Mouse (Mus musculus): Measurements from ENCODE around the gene Safb2.
A peak's percentile ranks its signal among the peaks of the same experiment; 100 is the strongest.

Gene Safb2

GRCm38 (mm10) chr17:56559386-56559785 is 25.0 kb downstream of the Safb2 start:
- DNase-seq: no peak

- peak; percentile 72 to 75 for DNase-seq
Measured at GRCm38 (mm10) chr17:56558448-56558847, 25.9 kb downstream of the Safb2 start.

DNA sequence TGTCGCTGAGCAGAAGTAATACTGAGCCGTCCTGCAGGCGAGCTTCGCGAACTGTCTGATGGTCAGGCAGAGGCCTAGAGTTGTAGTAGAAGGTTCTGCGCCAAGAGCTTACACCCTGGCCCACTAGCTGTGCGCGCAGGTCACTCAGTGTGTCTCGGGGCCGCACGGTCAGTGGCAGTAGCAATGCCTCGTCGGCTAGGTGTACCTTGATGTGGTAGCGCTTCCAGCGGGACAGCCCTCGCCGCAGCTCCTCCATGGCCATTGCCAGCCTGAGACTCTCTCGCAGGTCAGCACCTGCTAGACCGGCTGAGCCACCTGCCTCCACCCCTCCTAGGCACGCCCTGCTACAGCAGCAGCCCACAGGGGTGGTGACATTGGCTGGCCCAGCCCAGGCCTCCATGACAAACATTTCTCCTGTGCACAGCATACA is 30.2 kb downstream of the Safb2 start, which contains the start of gene Gm20219:
Gene Gm20219 (minus strand): TSS at position 266 of the 430 bp plus-strand sequence.
- DNase-seq: peak in 1 of 2 experiments; percentile 5

- peak; percentile 79 to 82 for DNase-seq
Measured at GRCm38 (mm10) chr17:56552781-56553363, 31.5 kb downstream of the Safb2 start.

DNA sequence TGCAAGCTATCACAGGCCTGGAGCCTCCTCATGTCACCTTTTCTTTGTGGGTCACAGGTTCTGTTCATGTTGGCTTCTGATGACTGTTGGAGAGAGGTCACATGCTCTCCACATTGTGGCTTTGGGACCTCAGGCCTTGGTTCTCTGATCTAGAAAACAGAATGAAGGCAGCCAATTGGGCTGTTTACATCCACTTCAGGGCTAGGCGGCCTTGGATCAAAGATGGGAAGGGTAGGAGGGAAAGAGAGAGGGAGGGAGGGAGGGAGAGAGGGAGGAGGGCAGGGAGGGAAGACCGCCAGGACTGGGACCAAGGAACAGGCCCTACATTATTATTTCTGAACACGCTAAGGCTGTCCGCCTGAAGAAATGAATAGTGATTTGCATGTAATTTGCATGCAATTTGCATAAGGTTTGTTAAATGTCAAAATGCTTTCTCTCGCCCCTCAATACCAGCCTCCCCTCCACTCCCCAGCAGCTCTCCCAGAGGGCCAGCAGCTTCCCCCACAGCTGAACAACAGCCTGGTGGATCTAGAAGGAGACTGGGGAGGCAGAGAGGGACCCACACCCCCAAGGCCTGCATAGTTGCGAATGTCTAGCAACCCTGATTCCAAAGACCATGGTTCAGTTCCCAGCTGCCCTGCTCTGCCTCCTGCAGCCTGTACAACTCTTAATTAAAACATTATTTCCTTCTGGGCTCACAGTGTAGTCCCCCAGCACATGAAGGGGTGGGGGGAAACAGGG is 32.4 kb downstream of the Safb2 start:
- DNase-seq: no peak

DNA sequence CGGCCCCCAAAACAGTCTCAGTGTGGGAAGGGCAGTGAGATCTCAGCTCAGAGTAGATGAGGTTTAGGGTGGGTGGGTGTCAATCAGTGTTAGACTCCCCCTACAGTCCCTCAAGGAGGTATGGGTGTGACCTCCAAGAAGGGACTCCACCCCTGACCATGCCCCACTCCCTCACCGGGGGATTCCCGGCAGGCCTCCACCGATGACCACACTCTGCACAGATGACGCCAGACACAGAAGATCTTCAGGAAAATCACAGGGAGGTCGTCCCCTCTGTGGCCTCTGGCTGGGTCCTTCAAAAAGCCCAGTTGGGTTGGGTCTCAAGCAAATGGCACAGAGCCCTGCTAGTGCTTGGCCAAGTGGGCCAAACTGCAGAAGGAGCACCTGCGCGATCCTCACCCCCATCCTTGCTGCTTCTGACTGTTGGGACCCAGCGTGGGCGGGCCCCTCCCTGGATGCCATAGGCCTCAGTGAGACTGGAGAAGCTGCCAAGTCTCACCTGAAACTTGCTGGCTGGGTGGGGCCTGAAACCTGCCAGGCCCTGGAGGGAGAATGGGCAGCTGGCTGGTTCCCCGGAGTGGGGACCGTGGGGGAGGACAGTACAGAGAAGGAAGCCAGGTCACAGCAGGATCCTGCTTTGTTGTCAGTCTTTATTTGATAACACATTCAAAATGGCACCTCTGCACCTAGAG is 33.5 kb downstream of the Safb2 start:
- no peak for DNase-seq

DNA sequence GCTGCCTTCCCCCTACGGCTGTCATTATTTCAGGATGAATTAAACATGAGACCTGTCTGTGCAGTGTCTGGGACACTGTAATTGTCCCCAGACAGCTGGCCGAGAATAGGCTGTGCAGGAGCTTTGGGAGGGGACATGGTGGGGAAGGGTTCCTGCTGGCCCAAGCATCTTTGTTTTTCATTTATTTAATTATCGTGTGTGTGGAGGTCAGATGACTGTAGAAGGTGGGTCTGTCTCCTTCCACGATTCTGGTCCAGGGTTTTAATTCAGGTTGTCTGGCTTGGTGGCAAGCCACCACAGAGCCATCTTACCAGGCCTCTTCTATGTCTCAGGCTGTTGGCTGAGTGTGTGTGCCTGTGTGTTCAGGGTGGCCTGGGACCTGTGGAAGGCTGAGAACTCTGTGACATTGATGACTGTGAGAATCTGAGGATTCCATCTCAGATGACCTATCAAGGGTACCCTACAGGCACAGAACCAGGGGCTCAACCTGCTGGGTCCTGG is 35.7 kb downstream of the Safb2 start:
- DNase-seq: peak in 1 of 2 experiments; percentile 3

DNA sequence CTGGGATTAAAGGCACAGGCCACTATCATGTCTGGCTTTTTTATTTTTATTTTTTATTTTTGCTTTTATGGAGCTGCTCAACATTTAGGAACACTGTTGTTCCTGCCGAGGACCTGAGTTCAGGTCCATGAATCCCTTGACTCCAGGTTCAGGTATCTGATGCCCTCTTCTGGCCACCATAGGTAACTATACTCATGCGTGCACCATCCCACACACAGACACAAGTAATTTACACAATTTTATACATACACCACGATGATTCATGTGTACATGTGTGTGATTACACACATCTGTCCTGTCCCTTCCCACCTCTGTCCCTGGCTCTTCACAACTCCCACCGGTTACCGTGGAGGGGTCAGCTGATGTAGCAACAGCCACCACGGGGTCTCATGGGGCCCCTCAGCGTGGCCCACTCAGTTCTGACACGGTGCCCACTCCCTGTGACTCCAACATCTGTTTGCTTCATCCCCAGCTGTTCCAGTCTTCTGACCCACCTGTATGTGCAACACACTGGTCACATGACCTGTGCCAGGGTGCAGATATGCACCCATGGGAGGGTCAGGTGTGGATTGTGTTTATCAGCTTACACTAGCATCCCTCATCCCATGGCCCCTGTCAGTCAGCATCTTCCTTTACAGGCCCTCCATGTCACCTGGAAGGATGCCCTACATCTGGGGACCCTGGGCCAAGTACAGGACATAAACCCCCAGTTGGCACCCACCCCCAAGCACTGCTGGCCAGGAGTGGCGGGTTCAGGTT is 36.4 kb downstream of the Safb2 start:
- peak in 1 of 2 experiments; percentile 8 for DNase-seq

- peak; percentile 80 to 84 for DNase-seq
Measured at GRCm38 (mm10) chr17:56547116-56547845, 37.1 kb downstream of the Safb2 start.

DNA sequence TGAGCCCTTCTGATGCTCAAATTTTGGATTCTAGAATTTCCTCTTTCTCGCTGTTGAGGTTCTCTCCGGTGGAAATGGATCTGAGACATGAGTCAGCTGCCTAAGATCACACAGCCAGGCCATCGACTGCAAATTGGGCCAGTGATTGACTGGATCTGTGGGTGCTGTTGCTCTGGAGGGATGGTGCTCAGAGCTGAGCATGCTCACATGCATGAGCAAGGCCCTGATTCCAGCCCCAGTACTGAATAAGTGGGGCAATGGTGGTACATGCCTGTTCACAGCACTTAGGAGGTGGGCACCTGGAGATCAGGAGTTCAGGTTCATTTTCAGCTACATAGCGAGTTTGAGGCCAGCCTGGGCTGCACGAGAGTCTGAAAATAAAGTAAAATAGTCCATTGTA is 37.8 kb downstream of the Safb2 start:
- no peak for DNase-seq

- DNase-seq: no peak
Measured at GRCm38 (mm10) chr17:56545945-56546344, 38.4 kb downstream of the Safb2 start.

DNA sequence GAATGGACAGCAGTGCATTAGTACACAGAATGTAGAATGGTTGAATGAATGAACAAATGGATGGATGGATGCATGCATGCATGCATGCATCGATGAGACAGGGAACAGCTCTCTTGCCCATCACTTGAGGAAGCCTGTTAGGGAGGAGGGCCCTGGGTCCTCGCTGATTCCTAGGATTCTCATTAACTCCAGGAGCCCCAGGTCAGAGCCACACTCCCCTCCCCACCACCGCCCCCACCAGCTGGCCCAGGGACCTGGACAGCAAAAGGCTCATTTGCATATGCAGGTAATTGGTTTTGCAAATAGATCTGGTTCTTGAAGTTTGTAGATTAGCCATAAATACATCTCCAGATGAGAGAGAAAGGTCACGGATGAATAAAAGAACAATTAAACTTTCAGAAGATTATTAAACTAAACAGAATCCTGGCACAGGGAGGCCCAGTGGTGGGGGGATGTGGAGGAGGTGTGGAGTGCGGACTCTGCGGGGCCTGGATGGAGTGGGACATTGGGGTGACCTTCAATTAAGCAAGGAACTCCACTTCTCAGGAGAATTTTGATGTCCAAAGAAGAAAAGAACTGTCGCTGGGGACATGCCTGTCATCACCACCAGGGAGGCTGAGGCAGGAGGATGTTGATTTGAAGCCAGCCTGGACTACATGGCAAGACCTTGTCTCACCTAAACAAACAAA is 39.5 kb downstream of the Safb2 start:
- DNase-seq: no peak

- DNase-seq: no peak
Measured at GRCm38 (mm10) chr17:56543684-56544224, 40.6 kb downstream of the Safb2 start.

DNA sequence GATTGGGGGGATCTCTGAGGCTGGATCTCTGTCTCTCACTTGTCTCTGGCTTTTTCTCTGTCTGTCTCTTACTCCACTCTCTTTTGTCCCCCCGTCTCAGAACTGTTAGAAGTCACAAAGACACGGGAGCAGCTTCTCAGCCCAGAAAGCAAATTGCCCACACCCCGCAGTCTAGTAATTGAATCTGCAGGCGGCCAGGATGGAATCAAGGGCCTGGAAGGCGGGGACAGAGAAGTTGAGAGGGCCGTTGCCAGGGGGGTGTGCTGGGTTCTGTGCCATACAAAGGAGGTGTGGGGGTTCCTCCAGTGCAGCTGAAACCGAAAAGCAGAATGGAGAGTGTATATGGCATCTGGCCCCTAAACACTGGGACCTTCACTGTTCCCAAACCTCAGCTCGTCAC is 41.6 kb downstream of the Safb2 start:
- no peak for DNase-seq

GRCm38 (mm10) chr17:56540562-56540975 is 43.8 kb downstream of the Safb2 start:
- no peak for DNase-seq

DNA sequence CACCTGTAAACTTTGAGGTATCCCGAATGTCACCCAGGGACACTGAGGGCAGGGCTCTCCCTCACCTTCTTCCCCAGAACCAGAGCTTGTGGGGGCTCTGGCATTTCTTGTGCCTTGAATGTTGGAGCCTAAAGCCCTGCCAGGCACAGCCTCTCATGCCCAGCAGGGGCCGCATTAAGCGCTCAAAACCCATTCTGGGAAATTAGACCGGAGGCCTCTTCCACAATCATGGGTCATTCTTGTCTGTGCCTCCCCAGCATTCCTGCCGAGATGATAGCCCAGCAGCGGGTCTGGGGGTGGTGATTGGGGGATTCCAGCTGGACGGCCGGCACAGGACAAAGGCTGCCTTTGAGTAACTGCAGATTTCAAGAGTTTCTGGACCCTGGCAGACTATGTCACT is 46.5 kb downstream of the Safb2 start:
- peak in 1 of 2 experiments; percentile 38 for DNase-seq

DNA sequence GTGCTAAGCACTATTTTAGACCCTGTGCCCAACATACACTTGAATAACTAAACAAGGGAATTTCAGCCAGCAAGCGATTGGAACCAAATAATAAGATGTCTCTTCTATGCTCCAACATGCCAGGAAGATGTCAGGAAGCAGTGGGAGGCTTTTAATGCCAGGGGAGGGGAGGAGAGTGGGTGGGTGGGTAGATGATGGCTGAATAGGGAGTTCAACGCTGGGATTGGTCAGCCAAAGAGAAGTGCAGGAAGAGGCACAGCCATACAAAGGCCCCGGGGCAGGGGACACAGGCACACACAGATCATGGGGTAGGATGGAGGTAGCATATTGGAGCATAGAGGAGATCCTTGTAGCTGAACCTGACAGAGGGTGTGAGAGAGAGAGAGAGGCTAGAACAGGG is 47.5 kb downstream of the Safb2 start:
- no peak for DNase-seq

DNA sequence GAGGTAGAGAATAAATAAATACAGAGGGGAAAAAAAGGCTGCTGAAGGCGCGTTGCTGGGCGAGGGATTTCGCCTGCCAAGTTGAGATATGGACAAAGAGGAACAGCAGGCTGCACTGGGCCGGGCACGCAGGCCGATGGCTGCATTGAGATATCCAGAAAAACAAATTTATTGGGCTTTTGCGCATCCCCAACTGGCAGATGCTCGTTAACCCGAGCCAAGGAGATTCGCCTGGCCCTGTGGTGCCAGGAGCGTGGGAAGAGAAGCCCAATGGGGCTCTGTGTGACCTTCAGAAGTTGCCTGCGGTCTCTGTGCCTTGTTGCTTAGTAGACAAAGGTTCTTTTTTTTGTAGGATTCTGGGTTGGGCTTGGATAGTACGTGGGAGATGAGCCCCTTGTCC is 48.2 kb downstream of the Safb2 start:
- no peak for DNase-seq

GRCm38 (mm10) chr17:56524943-56525342 is 59.4 kb downstream of the Safb2 start:
- DNase-seq: no peak

- DNase-seq: no peak
Measured at GRCm38 (mm10) chr17:56522744-56523143, 61.6 kb downstream of the Safb2 start.
